Mouse (Mus musculus) liver, adult 2 months (tissue): ENCODE measurements at regions not wholly inside any gene's neighbourhood (a gene's known extent, or its start where the extent isn't known, plus 50 kb on each side); places are given as distances from the start of the nearest gene placed in this dataset.
A peak's percentile ranks its signal among the peaks of the same experiment; 100 is the strongest.

ENCODE experiments used
- DNase-seq: peaks from one replicate; pipeline ENCODE4 v3.0.0-alpha.2; 2011; ENCODE audit warnings: low read depth, low spot score; ENCODE audit errors: extremely low read depth
- H3K27ac ChIP-seq: fragments of 200-500 bp; replicated peaks from 2 replicates; pipeline ENCODE4 v1.5.1; 2012; ENCODE audit warnings: low read depth, mild to moderate bottlenecking, control low read depth, inconsistent platforms, low read length; ENCODE audit not compliant: insufficient read depth
- H3K27me3 ChIP-seq: fragments of 200-500 bp; 2 replicates; pipeline ENCODE4 v1.6.1; 2012; ENCODE audit warnings: mild to moderate bottlenecking, moderate library complexity, low read length, inconsistent platforms; ENCODE audit not compliant: control insufficient read depth, insufficient read depth
- H3K36me3 ChIP-seq: fragments of 200-500 bp; 2 replicates; pipeline ENCODE4 v1.6.1; 2012; ENCODE audit warnings: low read length, inconsistent platforms; ENCODE audit not compliant: control insufficient read depth, insufficient read depth
- H3K4me1 ChIP-seq: fragments of 200-500 bp; 2 replicates; pipeline ENCODE4 v1.6.1; 2011; ENCODE audit warnings: low read length; ENCODE audit not compliant: control insufficient read depth, insufficient read depth
- H3K4me3 ChIP-seq: fragments of 200-500 bp; 2 replicates; pipeline ENCODE4 v1.5.1; 2011; ENCODE audit warnings: low read depth, mild to moderate bottlenecking, control low read depth, low read length, moderate library complexity; ENCODE audit not compliant: insufficient read depth
- H3K79me2 ChIP-seq: fragments of 200-500 bp; 2 replicates; pipeline ENCODE4 v1.6.1; 2012; ENCODE audit warnings: inconsistent platforms, mild to moderate bottlenecking, low read length, moderate library complexity; ENCODE audit not compliant: control insufficient read depth, insufficient read depth
- H3K9ac ChIP-seq: fragments of 200-500 bp; 2 replicates; pipeline ENCODE4 v1.6.1; 2012; ENCODE audit warnings: low read depth, mild to moderate bottlenecking, control low read depth, inconsistent platforms, low read length
- CTCF ChIP-seq: fragments of 200-500 bp; IDR thresholded peaks from 2 replicates; pipeline ENCODE4 v1.5.1; 2011; ENCODE audit warnings: low read depth, low read length, control low read depth
- POLR2A ChIP-seq: fragments of 200-500 bp; IDR thresholded peaks from 2 replicates; pipeline ENCODE4 v1.6.1; 2011; ENCODE audit warnings: low read length, control low read depth; ENCODE audit not compliant: insufficient read depth; ENCODE audit errors: extremely low read depth
- WGBS: fragments of 180-500 bp; shearing (Covaris S2); methylation state at CpG from one replicate; pipeline ENCODE4 v1.1.7; 2018; 5-methylcytosine and 5-hydroxymethylcytosine counted together

- DNase-seq = peak; percentile 12
- no peaks in the 10 kb centered on the region for H3K27me3 ChIP-seq
- H3K27ac ChIP-seq = no peak overlapping the region
- H3K9ac ChIP-seq = no peak overlapping the region
- no peak for TF ChIP-seq CTCF
- no peak for TF ChIP-seq POLR2A
- 51% methylated on average over 2 of the region's 2 CpGs for WGBS
- no peak overlapping the region for H3K4me3 ChIP-seq
- H3K4me1 ChIP-seq = no peaks in the 10 kb centered on the region
- H3K36me3 ChIP-seq = no peaks in the 10 kb centered on the region
- no peaks in the 10 kb centered on the region for H3K79me2 ChIP-seq
Observed at GRCm38 (mm10) chr11:10798079-10798478, 315.9 kb upstream of the Vwc2 start.

GRCm38 (mm10) chr11:10840191-10840590, 273.8 kb upstream of the Vwc2 start:
- Histone ChIP-seq H3K79me2 (no peaks in the 10 kb centered on the region), H3K36me3 (no peaks in the 10 kb centered on the region), H3K4me3 (no peak overlapping the region), H3K4me1 (no peaks in the 10 kb centered on the region), H3K9ac (no peak overlapping the region), H3K27me3 (no peaks in the 10 kb centered on the region), H3K27ac (no peak overlapping the region)
- TF ChIP-seq CTCF (no peak), POLR2A (no peak)
- DNase-seq = no peak
- WGBS = 74% methylated on average over 3 of the region's 3 CpGs

- Histone ChIP-seq H3K4me1 (no peaks in the 10 kb centered on the region), H3K9ac (no peak overlapping the region), H3K36me3 (no peaks in the 10 kb centered on the region), H3K27ac (no peak overlapping the region), H3K79me2 (no peaks in the 10 kb centered on the region), H3K27me3 (no peaks in the 10 kb centered on the region), H3K4me3 (no peak overlapping the region)
- no peak for TF ChIP-seq CTCF
- no peak for TF ChIP-seq POLR2A
- DNase-seq = no peak
- WGBS = 74% methylated on average over 4 of the region's 4 CpGs
Observed at GRCm38 (mm10) chr11:10841083-10841482, 272.9 kb upstream of the Vwc2 start.

GRCm38 (mm10) chr11:10872267-10872666, 241.8 kb upstream of the Vwc2 start:
- no peak overlapping the region for H3K27ac ChIP-seq
- TF ChIP-seq POLR2A (no peak), CTCF (no peak)
- WGBS = 72% methylated on average over 2 of the region's 2 CpGs

GRCm38 (mm10) chr11:10893302-10893701, 220.7 kb upstream of the Vwc2 start:
- H3K79me2 ChIP-seq = no peaks in the 10 kb centered on the region
- TF ChIP-seq CTCF (no peak), POLR2A (no peak)
- no peaks in the 10 kb centered on the region for H3K4me1 ChIP-seq
- H3K36me3 ChIP-seq = no peaks in the 10 kb centered on the region
- no peak overlapping the region for H3K9ac ChIP-seq
- DNase-seq = no peak
- H3K4me3 ChIP-seq = no peak overlapping the region
- 77% methylated on average over 3 of the region's 3 CpGs for WGBS
- no peak overlapping the region for H3K27ac ChIP-seq
- no peaks in the 10 kb centered on the region for H3K27me3 ChIP-seq

More at GRCm38 (mm10) chr11:10872267-10872666, 241.8 kb upstream of the Vwc2 start:
- no peaks in the 10 kb centered on the region for H3K4me1 ChIP-seq
- no peaks in the 10 kb centered on the region for H3K36me3 ChIP-seq
- H3K27me3 ChIP-seq = no peaks in the 10 kb centered on the region
- H3K9ac ChIP-seq = no peak overlapping the region
- DNase-seq = no peak
- H3K79me2 ChIP-seq = no peaks in the 10 kb centered on the region
- H3K4me3 ChIP-seq = no peak overlapping the region

- TF ChIP-seq CTCF (no peak), POLR2A (no peak)
- H3K36me3 ChIP-seq = no peaks in the 10 kb centered on the region
- no peak overlapping the region for H3K27ac ChIP-seq
- H3K27me3 ChIP-seq = no peaks in the 10 kb centered on the region
- H3K79me2 ChIP-seq = no peaks in the 10 kb centered on the region
- DNase-seq = no peak
- H3K4me1 ChIP-seq = no peaks in the 10 kb centered on the region
- H3K4me3 ChIP-seq = no peak overlapping the region
- WGBS = 85% methylated on average over 1 of the region's 1 CpGs
- H3K9ac ChIP-seq = no peak overlapping the region
Observed at GRCm38 (mm10) chr11:10923998-10924397, 190.0 kb upstream of the Vwc2 start.
